Mouse (Mus musculus) G1E (cell line): ENCODE data around the gene Trpv4. TPM values are rescaled to one million over a fixed set of nuclear protein-coding genes. Genes with fewer than 3 reads are reported as not detected.

Experiments used
- ATAC-seq: 2 replicates; pipeline ENCODE4 v1.8.0; 2016; ENCODE audit warnings: mild to moderate bottlenecking; ENCODE audit not compliant: insufficient number of reproducible peaks, poor library complexity, low FRiP score, severe bottlenecking; ENCODE audit errors: extremely low read depth
- DNase-seq: peaks from one replicate; pipeline ENCODE4 v3.0.0; 2012; ENCODE audit warnings: low spot score
- H3K27me3 ChIP-seq: 2 replicates; pipeline ENCODE4 v1.6.1; 2012; ENCODE audit warnings: mild to moderate bottlenecking, low read length, inconsistent platforms; ENCODE audit not compliant: insufficient read depth
- H3K36me3 ChIP-seq: replicated peaks from 2 replicates; pipeline ENCODE3; 2012; ENCODE audit warnings: mild to moderate bottlenecking, inconsistent platforms
- H3K4me1 ChIP-seq: 2 replicates; pipeline ENCODE4 v1.6.1; 2012; ENCODE audit warnings: low read depth, low read length, inconsistent platforms, mixed read lengths; ENCODE audit not compliant: insufficient read depth
- H3K4me3 ChIP-seq: 2 replicates; pipeline ENCODE4 v1.5.1; 2012; ENCODE audit warnings: low read depth, mild to moderate bottlenecking, inconsistent platforms, low read length, moderate library complexity, mixed read lengths
- H3K9me3 ChIP-seq: replicated peaks from 2 replicates; pipeline ENCODE4 v1.6.1; 2012; ENCODE audit warnings: inconsistent platforms
- CTCF ChIP-seq: IDR thresholded peaks from 2 replicates; pipeline ENCODE4 v1.5.1; 2012; ENCODE audit warnings: low read depth, low read length, inconsistent platforms, mixed read lengths
- GATA1 ChIP-seq: IDR thresholded peaks from 2 replicates; pipeline ENCODE4 v1.6.1; 2012; ENCODE audit warnings: borderline replicate concordance, low read length, inconsistent platforms, mixed read lengths
- GATA2 ChIP-seq: IDR thresholded peaks from 2 replicates; pipeline ENCODE4 v1.6.1; 2012; ENCODE audit warnings: low read depth, low read length, inconsistent platforms, borderline replicate concordance
- POLR2AphosphoS5 ChIP-seq: IDR thresholded peaks from 2 replicates; pipeline ENCODE4 v1.6.1; 2012; ENCODE audit warnings: low read depth, low read length, inconsistent platforms; ENCODE audit not compliant: insufficient replicate concordance
- TAL1 ChIP-seq: conservative IDR thresholded peaks from 2 replicates; pipeline ENCODE4 v1.6.1; 2012; ENCODE audit warnings: low read depth, low read length, inconsistent platforms, mixed read lengths
- polyA plus RNA-seq: library from polyadenylated mRNA; stranded (reverse); fragments of >175 nt; gene quantifications from 2 replicates; pipeline ENCODE4 v1.2.3, GENCODE M21; 2012
- total RNA-seq, 2 experiments: library from RNA; stranded (forward) in 1 of 2; stranded (reverse) in 1 of 2; fragments of 200-1000 nt in 1 of 2; fragments of >200 nt in 1 of 2; fragmentation: Nextera tagmentation in 1 of 2; gene quantifications; 2 replicates each; pipeline ENCODE4 v1.2.3; 2014 to 2017

The Trpv4 gene
- total and polyA plus RNA-seq, 3 experiments, result 0.11 TPM; not detected in 2

- Histone ChIP-seq H3K4me3 (no peak overlapping the region), H3K9me3 (no peaks in the 10 kb centered on the region), H3K36me3 (no peaks in the 10 kb centered on the region), H3K4me1 (peaks cover 7% of the 10 kb centered on the region; the same call in 1 of the 2 replicates), H3K27me3 (peaks cover 65% of the 10 kb centered on the region)
- TF ChIP-seq POLR2AphosphoS5 (no peak), GATA2 (no peak), TAL1 (no peak), CTCF (no peak), GATA1 (no peak)
- DNase-seq (no peak), ATAC-seq (no peak)
These were observed 795 bp downstream of the Trpv4 start for GRCm38 (mm10) chr5:114657426-114657825.

GRCm38 (mm10) chr5:114656305-114656704 lies 1.9 kb downstream of the Trpv4 start:
- H3K4me3 ChIP-seq, result no peak overlapping the region
- H3K4me1 ChIP-seq, result peaks cover 7% of the 10 kb centered on the region; the same call in 1 of the 2 replicates
- no peaks in the 10 kb centered on the region for H3K36me3 ChIP-seq
- ATAC-seq (no peak), DNase-seq (no peak)
- no peaks in the 10 kb centered on the region for H3K9me3 ChIP-seq
- TF ChIP-seq POLR2AphosphoS5 (no peak), GATA2 (no peak), CTCF (no peak), TAL1 (no peak)
- peaks cover 61% of the 10 kb centered on the region for H3K27me3 ChIP-seq

GRCm38 (mm10) chr5:114655721-114656120 lies 2.5 kb downstream of the Trpv4 start:
- ATAC-seq (no peak), DNase-seq (no peak)
- Histone ChIP-seq H3K9me3 (no peaks in the 10 kb centered on the region), H3K36me3 (no peaks in the 10 kb centered on the region), H3K4me3 (no peak overlapping the region), H3K4me1 (peaks cover 3% of the 10 kb centered on the region; the same call in 1 of the 2 replicates), H3K27me3 (peaks cover 65% of the 10 kb centered on the region)
- TF ChIP-seq TAL1, result no peak
- no peak for TF ChIP-seq GATA1
- TF ChIP-seq POLR2AphosphoS5, result no peak
- TF ChIP-seq CTCF, result no peak
- TF ChIP-seq GATA2, result no peak

GRCm38 (mm10) chr5:114653656-114654437 lies 4.4 kb downstream of the Trpv4 start:
- ATAC-seq (no peak), DNase-seq (no peak)
- peaks cover 65% of the 10 kb centered on the region for H3K27me3 ChIP-seq
- H3K9me3 ChIP-seq, result no peaks in the 10 kb centered on the region
- H3K36me3 ChIP-seq, result no peaks in the 10 kb centered on the region
- H3K4me1 ChIP-seq, result no peaks in the 10 kb centered on the region
- no peak overlapping the region for H3K4me3 ChIP-seq
- TF ChIP-seq POLR2AphosphoS5 (no peak), CTCF (no peak), GATA2 (no peak)

DNA sequence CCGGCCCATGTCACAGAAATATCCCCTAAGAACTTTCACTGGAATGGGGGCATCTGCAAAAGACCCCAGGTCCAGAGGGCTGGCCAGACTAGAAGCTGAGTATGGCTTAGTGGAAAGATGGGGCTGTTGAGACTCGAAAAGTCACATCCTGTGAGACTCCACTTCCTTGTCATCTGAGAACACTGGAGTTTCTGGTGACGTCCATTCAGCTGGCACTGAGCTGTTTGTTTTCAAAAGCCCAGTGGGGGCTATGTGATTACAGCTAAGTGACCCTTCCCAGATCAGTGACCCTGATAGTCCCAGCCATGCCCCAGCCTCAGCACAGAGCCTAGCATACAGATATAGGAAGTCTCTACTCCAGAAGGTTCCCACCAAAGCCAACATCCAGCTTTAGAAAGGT lies 6.8 kb downstream of the Trpv4 start:
- Histone ChIP-seq H3K36me3 (no peaks in the 10 kb centered on the region), H3K4me3 (no peak overlapping the region), H3K27me3 (peaks cover 71% of the 10 kb centered on the region), H3K9me3 (no peaks in the 10 kb centered on the region), H3K4me1 (peaks cover 7% of the 10 kb centered on the region; the same call in 1 of the 2 replicates)
- ATAC-seq (no peak), DNase-seq (no peak)
- no peak for TF ChIP-seq POLR2AphosphoS5
- TF ChIP-seq GATA1, result no peak
- no peak for TF ChIP-seq CTCF
- TF ChIP-seq TAL1, result no peak
- no peak for TF ChIP-seq GATA2

DNA sequence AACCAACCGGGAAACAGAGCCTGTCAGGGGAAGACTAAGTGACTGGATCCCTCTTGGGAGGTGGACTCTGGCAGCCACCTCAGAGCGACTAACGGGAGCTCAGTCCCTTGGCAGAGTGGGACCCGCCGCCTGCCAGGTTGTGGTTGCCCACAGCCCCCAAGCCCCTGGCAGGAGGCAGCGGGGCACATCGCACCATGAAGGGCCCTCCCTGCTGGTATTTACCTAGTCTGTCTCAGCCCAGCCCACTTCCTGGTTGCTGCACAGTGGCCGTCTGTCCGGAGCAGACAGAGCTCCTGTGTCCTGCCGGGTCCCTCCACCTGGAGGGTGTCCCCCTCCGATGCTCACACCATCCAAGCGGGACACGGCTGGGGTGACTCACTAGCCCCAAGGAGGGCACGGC lies 7.2 kb downstream of the Trpv4 start:
- Histone ChIP-seq H3K4me3 (no peak overlapping the region), H3K9me3 (no peaks in the 10 kb centered on the region), H3K4me1 (peaks cover 8% of the 10 kb centered on the region; the same call in 1 of the 2 replicates), H3K36me3 (no peaks in the 10 kb centered on the region), H3K27me3 (peaks cover 69% of the 10 kb centered on the region)
- TF ChIP-seq GATA2 (no peak), TAL1 (no peak), GATA1 (no peak), CTCF (no peak), POLR2AphosphoS5 (no peak)
- DNase-seq, result no peak
- no peak for ATAC-seq
